Mouse (Mus musculus) spleen, adult 2 months (tissue): Measurements from ENCODE around the gene Ctf2.

ENCODE experiments used
- CTCF ChIP-seq: fragments of 200-500 bp; IDR thresholded peaks from 2 replicates; pipeline ENCODE4 v1.5.1; 2011; ENCODE audit warnings: mild to moderate bottlenecking, inconsistent platforms; ENCODE audit not compliant: insufficient read depth, insufficient read length, insufficient replicate concordance; ENCODE audit errors: extremely low read depth
- POLR2A ChIP-seq: fragments of 200-500 bp; IDR thresholded peaks from 2 replicates; pipeline ENCODE4 v1.6.1; 2011; ENCODE audit warnings: low read depth, low read length, inconsistent platforms

- peak; percentile 15; the same call in 1 of the 2 replicates for TF ChIP-seq CTCF
- no peak for TF ChIP-seq POLR2A
These were observed 36.5 kb upstream of the Ctf2 start for GRCm38 (mm10) chr7:127768346-127768996.
